In genomic region chr17:81193230-81193871, GRCm38 (mm10) we compare ENCODE assay signal across 8 mouse cellular contexts.
A peak's percentile ranks its signal among the peaks of the same experiment; 100 is the strongest.
DNase-seq lines count a peak whose midpoint lies in the region; ATAC-seq and TF ChIP-seq lines count a peak whose summit lies in the region.

No protein-coding gene starts in this region.

- no peak overlapping the region for H3K9ac ChIP-seq in liver, embryonic 13.5 days
- H3K9ac ChIP-seq in neural tube, embryonic 15.5 days (replicated peaks) = 0 out of 2 replicates have a peak overlapping the region, but pooled peaks have one; percentile 23

- no peak for TF ChIP-seq POLR2A in thymus, adult 2 months (IDR thresholded peaks at IDR 0.05; ENCODE audit: control insufficient read depth, extremely low read depth, insufficient read depth, low read length, poor library complexity)

- H3K36me3 ChIP-seq in thymus, adult 2 months (ENCODE audit: control insufficient read depth, insufficient read depth, low read length) = no peaks in the 10 kb centered on the region
- H3K36me3 ChIP-seq in liver, embryonic 13.5 days = no peaks in the 10 kb centered on the region
- H3K36me3 ChIP-seq in neural tube, embryonic 15.5 days = no peaks in the 10 kb centered on the region

- no peak overlapping the region for H3K27ac ChIP-seq in thymus, adult 2 months (ENCODE audit: control insufficient read depth, insufficient read depth, low read length)
- no peak overlapping the region for H3K27ac ChIP-seq in liver, embryonic 13.5 days
- no peak overlapping the region; the same call in 1 of the 2 replicates for H3K27ac ChIP-seq in neural tube, embryonic 15.5 days (replicated peaks)

- DNase-seq in thymus, adult 2 months = peak; percentile 9
- no peak for DNase-seq in thymus, adult 18-20 months
- DNase-seq in cerebellum, adult 9-11 months = peak; percentile 42
- DNase-seq in kidney, postnatal 25 days = peak; percentile 56 to 86
- DNase-seq in liver, embryonic 13.5 days = peak; percentile 2
- DNase-seq in urinary bladder, adult 18-20 months (ENCODE audit: low spot score in 2 of 2) = peak; percentile 29 to 41

- H3K9me3 ChIP-seq in liver, embryonic 13.5 days (replicated peaks) = no peaks in the 10 kb centered on the region
- no peaks in the 10 kb centered on the region for H3K9me3 ChIP-seq in neural tube, embryonic 15.5 days (replicated peaks)

- ATAC-seq in frontal cortex, adult (ENCODE audit: low TSS enrichment) = peak; percentile 92
- no peak for ATAC-seq in liver, embryonic 13.5 days (ENCODE audit: low read depth)
- no peak for ATAC-seq in neural tube, embryonic 15.5 days (ENCODE audit: low FRiP score)

- no peak for TF ChIP-seq CTCF in thymus, adult 2 months (IDR thresholded peaks at IDR 0.05; ENCODE audit: borderline replicate concordance, control insufficient read depth, extremely low read depth, insufficient read depth, low read length, poor library complexity)

- H3K4me1 ChIP-seq in thymus, adult 2 months (replicated peaks; ENCODE audit: control insufficient read depth, insufficient read depth, low read length) = no peaks in the 10 kb centered on the region
- no peaks in the 10 kb centered on the region for H3K4me1 ChIP-seq in liver, embryonic 13.5 days (replicated peaks)
- peaks cover 6% of the 10 kb centered on the region; the same call in 1 of the 2 replicates for H3K4me1 ChIP-seq in neural tube, embryonic 15.5 days

- H3K4me3 ChIP-seq in thymus, adult 2 months (ENCODE audit: control insufficient read depth, insufficient read depth, low read length) = no peak overlapping the region
- H3K4me3 ChIP-seq in liver, embryonic 13.5 days (replicated peaks) = no peak overlapping the region
- H3K4me3 ChIP-seq in neural tube, embryonic 15.5 days (replicated peaks) = no peak overlapping the region

- no peak overlapping the region for H3K4me2 ChIP-seq in liver, embryonic 13.5 days
- H3K4me2 ChIP-seq in neural tube, embryonic 15.5 days = peak overlapping the region; percentile 23; the same call in 1 of the 2 replicates

- H3K27me3 ChIP-seq in thymus, adult 2 months (ENCODE audit: control insufficient read depth, insufficient read depth, low read length) = no peaks in the 10 kb centered on the region
- no peaks in the 10 kb centered on the region for H3K27me3 ChIP-seq in liver, embryonic 13.5 days
- H3K27me3 ChIP-seq in neural tube, embryonic 15.5 days (replicated peaks) = no peaks in the 10 kb centered on the region

- WGBS in thymus, adult 2 months = 49% methylated on average over 8 of the region's 8 CpGs
- 40% methylated on average over 8 of the region's 8 CpGs for WGBS in liver, embryonic 13.5 days (ENCODE audit: insufficient replicate concordance)
- WGBS in neural tube, embryonic 15.5 days = 46% methylated on average over 8 of the region's 8 CpGs

Comparison
In these comparisons a context has a peak if more than half of its experiments do, and no peak if none do; other contexts are left out.
1. DNase-seq: peak in thymus, adult 2 months (single experiment), cerebellum, adult 9-11 months (single experiment), kidney, postnatal 25 days (2 of 2), liver, embryonic 13.5 days (single experiment) and urinary bladder, adult 18-20 months (2 of 2); none in thymus, adult 18-20 months (0 of 2).